Mouse (Mus musculus) midbrain, postnatal 0 days (tissue): ENCODE results near the gene Sdk1. TPM values are rescaled to one million over a fixed set of nuclear protein-coding genes. Genes with fewer than 3 reads are reported as not detected.
A peak's percentile ranks its signal among the peaks of the same experiment; 100 is the strongest.

Experiments used
- ATAC-seq: fragments of 200-750 bp; cut with Nextera tagmentation; 2 replicates; pipeline ENCODE4 v1.8.0; 2017; ENCODE audit warnings: moderate number of reproducible peaks, mild to moderate bottlenecking, moderate TSS enrichment, moderate library complexity; ENCODE audit not compliant: low FRiP score
- DNase-seq: peaks from one replicate; pipeline ENCODE4 v3.0.0-alpha.2; 2015; ENCODE audit warnings: low spot score
- H3K27ac ChIP-seq: fragments of 300-500 bp; sonication (generic); 2 replicates; pipeline ENCODE4 v1.5.1; 2014; ENCODE audit warnings: low read depth, mild to moderate bottlenecking, low read length, mixed read lengths
- H3K27me3 ChIP-seq: fragments of 300-500 bp; sonication (generic); 2 replicates; pipeline ENCODE4 v1.6.1; 2014; ENCODE audit warnings: low read length, control low read depth, mixed read lengths; ENCODE audit not compliant: insufficient read depth
- H3K36me3 ChIP-seq: fragments of 300-500 bp; sonication (generic); 2 replicates; pipeline ENCODE4 v1.6.1; 2014; ENCODE audit warnings: low read length, control low read depth, mixed read lengths; ENCODE audit not compliant: insufficient read depth
- H3K4me1 ChIP-seq: fragments of 300-500 bp; sonication (generic); 2 replicates; pipeline ENCODE4 v1.6.1; 2014; ENCODE audit warnings: mild to moderate bottlenecking, control low read depth, antibody characterized with exemption, low read length, mixed read lengths; ENCODE audit not compliant: insufficient read depth
- H3K4me2 ChIP-seq: fragments of 300-500 bp; sonication (generic); 2 replicates; pipeline ENCODE4 v1.6.1; 2014; ENCODE audit warnings: low read depth, mild to moderate bottlenecking, low read length, mixed read lengths; ENCODE audit not compliant: poor library complexity, severe bottlenecking
- H3K4me3 ChIP-seq: fragments of 300-500 bp; sonication (generic); 2 replicates; pipeline ENCODE4 v1.5.1; 2014; ENCODE audit warnings: low read depth, mild to moderate bottlenecking, low read length, moderate library complexity
- H3K9ac ChIP-seq: fragments of 300-500 bp; sonication (generic); replicated peaks from 2 replicates; pipeline ENCODE4 v1.6.1; 2014; ENCODE audit warnings: mild to moderate bottlenecking, low read length, moderate library complexity, mixed read lengths; ENCODE audit not compliant: poor library complexity, severe bottlenecking
- H3K9me3 ChIP-seq: fragments of 300-500 bp; sonication (generic); 2 replicates; pipeline ENCODE4 v1.6.1; 2016; ENCODE audit warnings: low read length, control low read depth
- CTCF ChIP-seq: IDR thresholded peaks from 2 replicates; pipeline ENCODE4 v1.5.1; 2016; ENCODE audit warnings: antibody characterized with exemption, mild to moderate bottlenecking
- WGBS: fragments of 180-500 bp; shearing (Covaris S2); extraction: QIAGEN DNeasy Blood & Tissue Kit; methylation state at CpG from one replicate; pipeline ENCODE4 v1.1.7; 2014; 5-methylcytosine and 5-hydroxymethylcytosine counted together
- polyA plus RNA-seq: library from polyadenylated mRNA; unstranded; fragments of >200 nt; fragmentation: Nextera tagmentation; extraction: Ambion mirVana; gene quantifications from 2 replicates; pipeline ENCODE4 v1.2.1, GENCODE M21; 2015
- total RNA-seq: library from RNA; depleted of rRNA; stranded (reverse); fragments of >200 nt; gene quantifications from 2 replicates; pipeline ENCODE4 v1.2.3, GENCODE M21; 2014; rRNA removed

The Sdk1 gene
- total and polyA plus RNA-seq, 2 experiments from 2014 or later, result 2.6 to 26.7 TPM

- Histone ChIP-seq H3K9me3 (no peaks in the 10 kb centered on the region), H3K4me3 (no peak overlapping the region), H3K36me3 (no peaks in the 10 kb centered on the region), H3K27ac (no peak overlapping the region), H3K4me2 (no peak overlapping the region), H3K9ac (no peak overlapping the region), H3K4me1 (0 out of 2 replicates have a peak, but pooled peaks cover 3% of the 10 kb centered on the region), H3K27me3 (no peaks in the 10 kb centered on the region)
- DNase-seq (peak; percentile 74), ATAC-seq (no peak)
- WGBS, result 68% methylated on average over 6 of the region's 6 CpGs
- no peak for TF ChIP-seq CTCF
Observed at GRCm38 (mm10) chr5:142256231-142256630, 1014.9 kb downstream of the Sdk1 start.

DNA sequence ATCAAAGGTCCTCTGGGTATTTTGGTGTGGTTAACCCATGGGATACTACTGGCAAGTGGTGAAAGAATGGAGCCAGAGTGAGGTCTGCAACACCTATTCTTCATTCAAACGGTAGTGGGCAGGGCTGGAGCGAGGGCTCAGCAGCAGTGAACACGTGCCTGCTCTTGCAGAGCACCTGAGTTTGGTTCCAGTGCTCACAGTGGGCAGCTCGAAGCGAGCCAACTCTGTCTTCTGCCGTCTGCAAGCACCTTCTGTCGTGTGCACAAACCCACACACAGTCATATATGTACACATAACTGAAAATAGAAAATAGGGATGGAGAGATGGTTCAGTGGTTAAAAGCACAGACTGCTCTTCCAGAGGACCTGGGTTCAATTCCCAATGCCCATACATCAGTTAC is 1017.4 kb downstream of the Sdk1 start:
- no peaks in the 10 kb centered on the region for H3K9me3 ChIP-seq
- H3K4me2 ChIP-seq, result no peak overlapping the region
- no peak overlapping the region for H3K9ac ChIP-seq
- H3K4me1 ChIP-seq, result 0 out of 2 replicates have a peak, but pooled peaks cover 3% of the 10 kb centered on the region
- no peaks in the 10 kb centered on the region for H3K27me3 ChIP-seq
- no peak overlapping the region for H3K27ac ChIP-seq
- no peak for DNase-seq
- no peak overlapping the region for H3K4me3 ChIP-seq
- 88% methylated on average over 7 of the region's 7 CpGs for WGBS
- no peak for ATAC-seq
- no peaks in the 10 kb centered on the region for H3K36me3 ChIP-seq
- TF ChIP-seq CTCF, result no peak

- TF ChIP-seq CTCF, result no peak
- WGBS, result 26% methylated on average over 6 of the region's 6 CpGs
- no peaks in the 10 kb centered on the region for H3K27me3 ChIP-seq
- no peak for ATAC-seq
- H3K36me3 ChIP-seq, result no peaks in the 10 kb centered on the region
- H3K9me3 ChIP-seq, result no peaks in the 10 kb centered on the region
- H3K27ac ChIP-seq, result no peak overlapping the region
- no peak overlapping the region for H3K4me2 ChIP-seq
- no peak overlapping the region for H3K4me3 ChIP-seq
- no peak overlapping the region for H3K9ac ChIP-seq
- no peaks in the 10 kb centered on the region for H3K4me1 ChIP-seq
- DNase-seq, result no peak
Observed at GRCm38 (mm10) chr5:142262060-142262459, 1020.8 kb downstream of the Sdk1 start.

Other genes starting within 250 kb of the Sdk1 start
- 0.19 TPM in 1 of 2 replicates, not detected in the other for gene Card11, start 240.9 kb upstream of the Sdk1 start, total RNA-seq
- 0.09 and 0.28 TPM in 2 replicates for gene Card11, start 240.9 kb upstream of the Sdk1 start, polyA plus RNA-seq